In the genomic region with DNA sequence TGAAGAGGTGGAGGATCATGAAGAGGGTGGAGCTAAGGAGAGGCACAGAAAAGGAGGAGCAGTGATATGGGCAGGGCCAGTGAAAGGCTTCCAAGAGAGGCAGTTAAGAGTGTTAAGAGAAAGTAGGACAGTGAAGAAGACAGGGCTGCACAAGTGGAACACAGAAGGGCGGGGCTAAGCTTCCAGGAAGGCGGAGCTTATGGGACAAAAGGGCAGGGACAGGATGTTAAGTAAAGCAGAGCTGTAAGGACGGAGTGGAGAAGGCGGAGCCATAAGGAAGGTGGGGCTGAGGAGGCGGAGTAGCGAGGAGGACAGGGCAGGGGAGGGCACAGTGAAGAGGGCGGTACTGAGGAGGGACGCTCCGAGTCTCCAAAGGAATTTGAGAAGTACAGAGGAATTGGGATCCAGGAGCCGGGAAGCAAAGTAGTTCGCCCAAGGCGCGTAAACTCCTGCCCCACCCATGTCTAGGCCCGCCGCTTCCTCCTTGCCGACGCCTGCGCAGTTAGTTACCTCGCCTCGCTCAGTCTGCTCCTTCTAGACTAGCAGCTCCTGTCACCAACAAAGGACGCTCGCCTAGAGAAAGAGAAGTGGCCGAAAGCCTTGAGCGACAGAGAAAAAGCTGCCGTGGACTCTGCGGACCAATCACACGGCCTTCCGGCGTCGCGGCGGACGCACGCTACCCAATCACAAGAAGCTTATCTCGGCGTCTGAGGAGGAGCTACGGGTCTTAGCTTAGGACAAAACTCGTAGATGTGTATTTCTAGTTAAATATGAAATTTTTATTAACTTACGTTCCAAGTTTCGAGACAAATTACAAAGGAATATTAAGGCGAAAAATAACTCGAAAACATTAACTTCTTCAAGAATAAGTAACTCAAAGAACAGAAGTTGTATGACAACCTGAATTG, we compare ENCODE assay signal across 8 mouse cellular contexts. TPM values are rescaled to one million over a fixed set of nuclear protein-coding genes. Genes with fewer than 3 reads are reported as not detected.
DNase-seq lines count a peak whose midpoint lies in the region; ATAC-seq lines count a peak whose summit lies in the region.

A gene (minus strand): TSS at position 700 of the 908 bp plus-strand sequence.

- peak within 1 kb of the TSS; percentile 75 for H3K9ac ChIP-seq in hindbrain, embryonic 16.5 days (ENCODE audit: low read depth, low read length)

- H3K79me2 ChIP-seq in macrophage (ENCODE audit: inconsistent target): peaks cover 17% of the 10 kb centered on the region; the same call in 1 of the 2 replicates

- H3K36me3 ChIP-seq in hindbrain, embryonic 16.5 days (ENCODE audit: control insufficient read depth, insufficient read depth, low read length): peaks cover 10% of the 10 kb centered on the region
- peaks cover 32% of the 10 kb centered on the region for H3K36me3 ChIP-seq in macrophage (ENCODE audit: inconsistent target)

- ATAC-seq in hindbrain, embryonic 16.5 days: peak; percentile 98

- H3K4me1 ChIP-seq in hindbrain, embryonic 16.5 days (ENCODE audit: control insufficient read depth, insufficient read depth, low read depth, low read length): peaks cover 13% of the 10 kb centered on the region

- no peaks in the 10 kb centered on the region for H3K9me3 ChIP-seq in hindbrain, embryonic 16.5 days (ENCODE audit: control insufficient read depth, low read length)

- peak within 1 kb of the TSS; percentile 90 for H3K27ac ChIP-seq in hindbrain, embryonic 16.5 days (ENCODE audit: low read depth, low read length)
- peak within 1 kb of the TSS; percentile 92 for H3K27ac ChIP-seq in macrophage

- peak within 1 kb of the TSS; percentile 92 for H3K4me3 ChIP-seq in hindbrain, embryonic 16.5 days (ENCODE audit: low read length)
- H3K4me3 ChIP-seq in macrophage (ENCODE audit: inconsistent target): peak within 1 kb of the TSS; percentile 65

- no peaks in the 10 kb centered on the region for H3K27me3 ChIP-seq in hindbrain, embryonic 16.5 days (replicated peaks; ENCODE audit: control insufficient read depth, insufficient read depth, low read length)

- peak within 1 kb of the TSS; percentile 87 for H3K4me2 ChIP-seq in hindbrain, embryonic 16.5 days (ENCODE audit: low read length)

- WGBS in hindbrain, embryonic 16.5 days: under 1% methylated on average over 42 of the region's 42 CpGs
- WGBS in macrophage (ENCODE audit: missing documents): under 1% methylated on average over 42 of the region's 42 CpGs

- peak; percentile 90 for DNase-seq in WW6 (ENCODE audit: low read depth, low spot score)
- DNase-seq in cerebellum, postnatal 4 days (ENCODE audit: low spot score in 2 of 2): peak; percentile 60 to 80
- DNase-seq in gastrocnemius, adult 18-20 months (ENCODE audit: low spot score): peak; percentile 95
- DNase-seq in left cerebral cortex, adult 18-20 months (ENCODE audit: low spot score in 2 of 2): peak; percentile 86 to 89
- DNase-seq in right cerebral cortex, adult 18-20 months: peak; percentile 93
- peak; percentile 56 for DNase-seq in urinary bladder, postnatal 10 days (ENCODE audit: low spot score)

RNA-seq across cellular contexts. Expression of the gene that starts here (rescaled TPM):
- total RNA-seq in gastrocnemius, adult 18-20 months (2021): 10 to 100 TPM in 1 of 2 experiments, 1 to 10 TPM in 1; 9.7 to 13.6 TPM
- polyA plus RNA-seq in hindbrain, embryonic 16.5 days (2015; fragmentation: Nextera tagmentation; extraction: Ambion mirVana): 46.3 and 48.5 TPM in 2 replicates
- total RNA-seq in left cerebral cortex, adult 18-20 months (2021): 10 to 100 TPM; 21.9 to 31.2 TPM
- total RNA-seq in macrophage (2018; cell fraction: chromatin; rRNA removed): 10 to 100 TPM in 9 of 26 experiments, 1 to 10 TPM in 17; 4.6 to 15.9 (median 9.0) TPM
- 10 to 100 TPM; 16.4 to 35.0 (median 25.8) TPM for total RNA-seq in macrophage (2018; cell fraction: cytosol; rRNA removed)
- total RNA-seq in macrophage (2018; cell fraction: nucleus; rRNA removed): 10 to 100 TPM in 25 of 26 experiments, 1 to 10 TPM in 1; 9.2 to 30.8 (median 16.5) TPM
- polyA plus RNA-seq in macrophage (2018): 30.7 to 34.2 TPM (median 31.4 TPM) in 3 replicates

Comparison
In these comparisons a context has a peak if more than half of its experiments do, and no peak if none do; other contexts are left out.
1. Peak in every context shown above with its lines: DNase-seq, ATAC-seq, H3K4me3 ChIP-seq and H3K27ac ChIP-seq.